Mouse (Mus musculus): Measurements from ENCODE around the gene Zfp449.
"Not testable (repeated sequence)": the region's sequence is repeated elsewhere in the genome, so short reads cannot be mapped to it uniquely, and the experiment has no call there.

The Zfp449 gene

GRCm38 (mm10) chrX:56346176-56346931, at the start of gene Zfp449:
Gene Zfp449, plus strand, starts transcription at chrX:56346400.
- in situ Hi-C loops (cut with MboI, MseI): no loop called here

GRCm38 (mm10) chrX:56307597-56307996, 38.6 kb upstream of the Zfp449 start:
- in situ Hi-C loops (cut with MboI, MseI): no loop called here

- in situ Hi-C loops (cut with MboI, MseI): no loop called here
Measured at GRCm38 (mm10) chrX:56312813-56313212, 33.4 kb upstream of the Zfp449 start.

GRCm38 (mm10) chrX:56322096-56322495, 24.1 kb upstream of the Zfp449 start:
- in situ Hi-C loops (cut with MboI, MseI): no loop called here

GRCm38 (mm10) chrX:56322731-56323130, 23.5 kb upstream of the Zfp449 start:
- in situ Hi-C loops (cut with MboI, MseI): no loop called here

- in situ Hi-C loops (cut with MboI, MseI): no loop called here
Measured at GRCm38 (mm10) chrX:56332046-56332445, 14.2 kb upstream of the Zfp449 start.

GRCm38 (mm10) chrX:56340305-56340704, 5.9 kb upstream of the Zfp449 start:
- in situ Hi-C loops (cut with MboI, MseI): no loop called here

- in situ Hi-C loops (cut with MboI, MseI): no loop called here
Measured at GRCm38 (mm10) chrX:56342921-56343320, 3.3 kb upstream of the Zfp449 start.

GRCm38 (mm10) chrX:56346932-56347253, 693 bp downstream of the Zfp449 start:
- in situ Hi-C loops (cut with MboI, MseI): no loop called here

- in situ Hi-C loops (cut with MboI, MseI): not testable (repeated sequence)
Measured at GRCm38 (mm10) chrX:56374431-56375128, 28.4 kb downstream of the Zfp449 start, which contains the start of gene Smim10l2a. Gene Smim10l2a, plus strand, starts transcription at chrX:56374586.

GRCm38 (mm10) chrX:56380852-56381251, 34.7 kb downstream of the Zfp449 start:
- in situ Hi-C loops (cut with MboI, MseI): no loop called here

GRCm38 (mm10) chrX:56384142-56384541, 37.9 kb downstream of the Zfp449 start:
- in situ Hi-C loops (cut with MboI, MseI): no loop called here

- in situ Hi-C loops (cut with MboI, MseI): no loop called here
Measured at GRCm38 (mm10) chrX:56404646-56405045, 58.4 kb downstream of the Zfp449 start.

- in situ Hi-C loops (cut with MboI, MseI): no loop called here
Measured at GRCm38 (mm10) chrX:56405482-56405881, 59.3 kb downstream of the Zfp449 start.

GRCm38 (mm10) chrX:56406128-56406527, 59.9 kb downstream of the Zfp449 start:
- in situ Hi-C loops (cut with MboI, MseI): no loop called here

Measured in regulatory T cell (primary cell).